Mouse (Mus musculus): ENCODE results near the gene Mtus2.

Mtus2 gene

DNA sequence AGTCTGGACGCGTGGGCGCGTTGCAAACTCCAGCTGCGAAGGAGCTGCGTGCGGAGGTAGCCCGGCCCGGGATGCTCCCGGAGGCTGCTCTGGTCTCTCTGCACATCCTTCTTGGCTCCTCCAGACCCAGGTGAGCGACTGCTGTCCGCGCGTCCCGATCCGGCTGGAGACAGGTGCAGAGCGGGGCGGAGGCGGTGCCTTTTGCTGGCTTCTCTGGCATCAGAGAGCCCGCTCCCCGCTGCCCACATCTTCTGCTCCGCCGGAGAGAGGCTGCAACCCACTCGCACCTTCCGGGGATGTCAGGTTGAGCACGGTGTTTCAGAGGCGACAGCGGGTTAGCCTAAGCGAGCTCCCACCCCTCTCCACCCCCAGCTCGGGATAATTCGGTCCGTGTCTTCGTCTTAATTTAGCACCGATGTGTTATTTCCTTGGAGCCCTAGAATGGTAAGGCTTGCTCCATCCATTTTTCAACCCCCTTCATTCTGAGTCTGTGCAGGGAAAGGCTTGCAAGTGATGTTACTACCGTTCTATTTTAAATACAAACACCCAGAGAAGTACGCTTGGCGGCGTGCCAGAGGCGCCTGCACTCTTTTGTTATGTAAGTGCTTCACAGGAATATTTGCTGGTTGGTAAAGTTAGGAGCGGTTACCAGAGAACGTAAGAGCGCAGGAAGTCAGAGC is 612 bp downstream of the Mtus2 start:
- no peak for DNase-seq (ENCODE audit: low read depth, low spot score)

DNA sequence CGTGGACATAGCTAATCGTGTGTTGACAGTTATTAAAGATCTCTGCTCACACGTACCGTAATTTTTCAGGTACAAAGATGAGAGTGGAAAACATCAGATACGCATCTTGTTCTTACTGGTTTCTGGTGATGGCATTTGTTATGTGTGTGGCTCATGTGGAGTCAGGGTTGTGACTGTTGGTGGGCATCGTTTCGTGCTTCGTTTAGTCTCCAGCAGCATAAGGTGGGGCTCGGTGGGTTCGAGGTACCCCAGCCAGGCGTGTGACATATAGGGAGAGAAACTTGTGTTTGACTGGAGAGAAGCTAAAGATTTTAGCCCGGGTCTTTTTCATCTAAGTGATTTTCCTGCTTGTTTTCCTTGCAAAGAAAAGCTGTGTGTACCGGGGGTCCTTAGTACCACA is 1.4 kb downstream of the Mtus2 start:
- DNase-seq (ENCODE audit: low read depth, low spot score), result no peak

- no peak for DNase-seq (ENCODE audit: low read depth, low spot score)
Measured at GRCm38 (mm10) chr5:147959088-147959487, 2.0 kb downstream of the Mtus2 start.

DNA sequence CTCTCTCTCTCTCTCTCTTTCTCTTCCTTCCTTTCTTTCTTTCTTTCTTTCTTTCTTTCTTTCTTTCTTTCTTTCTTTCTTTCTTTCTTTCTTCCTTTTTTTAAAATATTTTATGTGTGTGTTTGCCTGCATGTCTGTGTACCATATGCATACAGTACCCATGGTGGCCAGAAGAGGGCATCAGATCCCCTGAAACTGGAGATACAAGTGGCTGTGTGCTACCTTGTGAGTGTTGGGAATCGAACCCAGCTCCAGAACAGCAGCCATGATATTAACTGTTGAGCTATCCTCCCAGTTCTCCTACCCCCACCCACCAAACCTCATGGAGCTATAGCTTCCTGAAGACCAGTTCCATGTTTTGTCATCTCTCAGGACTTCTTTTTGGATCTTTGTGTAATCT is 3.7 kb downstream of the Mtus2 start:
- DNase-seq (ENCODE audit: low read depth, low spot score), result no peak

GRCm38 (mm10) chr5:147963820-147964580 is 6.9 kb downstream of the Mtus2 start:
- no peak for DNase-seq (ENCODE audit: low read depth, low spot score)

DNA sequence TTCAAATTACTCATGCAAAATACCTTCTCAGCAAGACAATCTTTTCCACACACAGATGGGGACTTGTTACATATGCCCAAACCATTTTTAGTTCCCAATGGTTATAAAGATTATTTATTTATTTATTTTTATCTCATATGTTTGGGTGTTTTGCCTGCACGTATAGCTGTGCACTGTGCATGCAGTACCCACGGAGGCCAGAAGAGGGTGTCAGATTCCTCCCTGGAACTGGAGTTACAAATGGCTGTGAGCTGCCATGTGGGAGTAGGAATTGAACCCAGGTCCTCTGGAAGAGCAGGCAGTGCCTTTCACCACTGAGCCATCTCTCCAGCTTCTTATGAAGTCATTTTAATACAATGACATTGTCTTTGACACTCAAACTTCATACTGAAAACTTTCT is 7.7 kb downstream of the Mtus2 start:
- DNase-seq (ENCODE audit: low read depth, low spot score), result no peak

DNA sequence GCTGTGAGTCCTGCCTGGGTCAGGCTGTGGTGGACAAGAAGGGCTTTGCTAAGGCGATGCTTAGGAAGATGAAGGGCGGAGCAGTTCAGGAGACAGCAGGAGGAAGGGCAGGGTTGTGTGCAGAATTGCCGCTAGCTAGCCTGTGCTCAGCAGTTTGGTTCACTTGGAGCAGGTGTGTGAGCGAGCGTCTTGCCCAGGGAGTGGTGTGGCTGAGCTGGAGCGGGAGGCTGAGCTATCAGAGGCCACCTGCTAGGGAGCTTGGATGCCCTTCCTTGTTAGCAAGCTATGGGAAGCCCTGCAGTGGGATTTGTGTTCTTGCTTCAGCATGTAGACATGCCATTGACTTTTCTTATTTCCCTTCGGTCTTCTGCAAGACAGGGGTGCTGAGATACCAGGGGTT is 9.5 kb downstream of the Mtus2 start:
- DNase-seq (ENCODE audit: low read depth, low spot score), result no peak

GRCm38 (mm10) chr5:147969566-147969965 is 12.4 kb downstream of the Mtus2 start:
- no peak for DNase-seq (ENCODE audit: low read depth, low spot score)

DNA sequence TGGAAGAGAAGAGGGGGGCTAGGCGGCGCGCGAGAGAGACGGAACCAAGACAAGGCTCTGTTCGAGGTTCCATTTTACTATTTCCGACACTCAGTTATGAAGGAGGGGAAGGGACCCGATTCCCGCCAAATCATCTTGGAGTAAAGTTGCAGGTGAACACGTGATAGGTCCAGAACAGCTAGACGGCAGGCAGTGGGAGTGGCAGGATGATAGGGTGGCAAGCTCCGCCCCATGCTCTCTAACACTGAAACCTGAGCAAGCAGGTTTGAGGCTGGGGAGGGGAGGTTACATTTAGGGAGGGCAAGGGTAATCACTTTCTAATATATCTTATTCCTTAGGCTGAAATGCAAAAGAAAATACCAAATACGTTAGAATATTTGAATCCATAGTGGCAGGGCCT is 18.9 kb downstream of the Mtus2 start:
- no peak for DNase-seq (ENCODE audit: low read depth, low spot score)

GRCm38 (mm10) chr5:147980606-147981005 is 23.5 kb downstream of the Mtus2 start:
- no peak for DNase-seq (ENCODE audit: low read depth, low spot score)

GRCm38 (mm10) chr5:147990289-147990688 is 33.2 kb downstream of the Mtus2 start:
- DNase-seq (ENCODE audit: low read depth, low spot score), result no peak

DNA sequence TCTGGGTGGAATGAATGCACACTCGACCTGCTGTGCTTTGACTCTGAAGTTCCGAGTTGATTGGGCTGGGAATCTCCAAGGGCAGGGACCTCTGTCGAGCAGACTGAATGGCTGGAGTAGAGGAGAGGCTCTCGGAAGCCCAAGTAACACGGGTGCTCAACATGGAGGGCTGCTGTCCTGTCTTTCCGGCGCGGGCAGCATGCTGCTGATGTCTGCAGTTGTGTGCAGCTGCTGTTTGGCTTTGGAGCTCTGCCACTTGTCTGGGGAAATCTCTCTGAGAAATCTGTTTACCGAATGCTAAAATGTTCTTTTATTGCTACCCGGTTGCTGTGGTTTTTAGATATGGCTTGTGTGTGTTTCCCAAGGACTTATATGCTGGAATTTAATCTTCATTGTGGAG is 33.7 kb downstream of the Mtus2 start:
- no peak for DNase-seq (ENCODE audit: low read depth, low spot score)

DNA sequence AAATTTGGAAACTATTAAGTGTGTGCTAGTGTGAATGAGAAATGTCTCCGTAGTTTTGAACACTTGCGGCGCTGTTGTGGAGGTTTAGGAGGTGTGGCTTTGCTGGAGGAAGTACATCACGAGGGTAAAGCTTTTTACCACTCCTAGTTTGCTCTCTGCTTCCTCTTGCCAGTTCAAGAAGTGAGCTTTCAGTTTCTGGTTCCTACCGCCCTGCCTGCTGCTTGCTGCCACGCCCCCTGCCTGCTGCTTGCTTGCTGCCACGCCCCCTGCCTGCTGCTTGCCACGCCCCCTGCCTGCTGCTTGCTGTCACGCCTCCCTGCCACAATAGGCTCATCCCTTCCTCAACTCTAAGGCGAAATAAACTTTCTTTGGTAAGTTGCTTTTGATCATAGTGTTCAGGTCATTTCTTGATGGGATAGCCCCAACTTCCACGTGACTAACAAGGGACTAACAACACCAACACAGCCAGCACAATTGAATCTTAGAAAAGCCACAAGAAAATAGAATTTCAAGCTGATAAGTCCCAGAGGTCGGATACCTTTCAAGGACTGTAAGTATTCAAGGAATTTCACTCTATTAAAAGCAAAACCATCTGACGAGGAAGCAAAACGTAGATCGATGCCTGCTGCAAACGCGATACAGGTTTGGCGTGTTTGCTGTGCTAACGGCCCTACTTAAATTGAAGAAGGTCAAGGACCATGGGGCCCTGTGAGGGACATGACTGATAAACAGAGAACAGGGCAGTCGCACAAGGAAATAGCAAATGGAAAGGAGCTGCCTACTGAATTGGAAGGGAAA is 35.7 kb downstream of the Mtus2 start:
- DNase-seq (ENCODE audit: low read depth, low spot score), result peak; percentile 57

DNA sequence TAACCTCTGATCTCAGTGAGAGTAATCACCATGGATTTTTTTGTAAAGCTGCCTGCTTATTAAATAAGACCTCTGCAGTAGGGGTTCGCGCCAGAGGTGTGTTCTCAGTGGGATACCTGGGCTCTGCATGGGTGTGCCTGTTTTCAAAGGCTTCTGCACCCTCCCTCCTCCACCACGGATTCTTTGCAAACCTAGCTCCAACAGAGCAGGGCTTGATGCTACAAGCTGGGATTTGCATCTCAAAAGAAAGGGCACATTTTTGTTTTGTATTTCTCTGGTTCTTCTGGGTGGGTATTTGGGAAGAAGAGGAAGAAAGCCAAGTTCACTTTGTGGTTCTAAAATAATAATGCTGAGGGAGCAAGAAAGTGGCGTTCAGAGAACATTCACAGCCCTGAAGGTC is 48.1 kb downstream of the Mtus2 start:
- no peak for DNase-seq (ENCODE audit: low read depth, low spot score)

DNA sequence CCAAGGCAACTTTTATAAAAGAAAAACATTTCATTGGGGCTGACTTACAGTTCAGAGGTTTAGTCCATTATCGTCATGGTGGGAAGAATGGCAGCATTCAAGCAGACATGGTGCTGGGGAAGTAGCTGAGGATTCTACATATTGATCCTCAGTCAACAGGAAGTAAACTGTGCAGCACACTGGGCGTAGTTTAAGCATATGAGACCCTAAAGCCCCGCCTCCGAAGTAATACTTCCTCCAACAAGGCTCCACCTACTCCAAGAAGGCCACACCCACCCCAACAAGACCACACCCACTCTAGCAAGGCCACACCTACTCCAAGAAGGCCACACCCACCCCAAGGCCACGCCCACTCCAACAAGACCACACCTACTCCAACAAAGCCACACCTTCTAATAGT is 55.0 kb downstream of the Mtus2 start:
- DNase-seq (ENCODE audit: low read depth, low spot score), result no peak

DNA sequence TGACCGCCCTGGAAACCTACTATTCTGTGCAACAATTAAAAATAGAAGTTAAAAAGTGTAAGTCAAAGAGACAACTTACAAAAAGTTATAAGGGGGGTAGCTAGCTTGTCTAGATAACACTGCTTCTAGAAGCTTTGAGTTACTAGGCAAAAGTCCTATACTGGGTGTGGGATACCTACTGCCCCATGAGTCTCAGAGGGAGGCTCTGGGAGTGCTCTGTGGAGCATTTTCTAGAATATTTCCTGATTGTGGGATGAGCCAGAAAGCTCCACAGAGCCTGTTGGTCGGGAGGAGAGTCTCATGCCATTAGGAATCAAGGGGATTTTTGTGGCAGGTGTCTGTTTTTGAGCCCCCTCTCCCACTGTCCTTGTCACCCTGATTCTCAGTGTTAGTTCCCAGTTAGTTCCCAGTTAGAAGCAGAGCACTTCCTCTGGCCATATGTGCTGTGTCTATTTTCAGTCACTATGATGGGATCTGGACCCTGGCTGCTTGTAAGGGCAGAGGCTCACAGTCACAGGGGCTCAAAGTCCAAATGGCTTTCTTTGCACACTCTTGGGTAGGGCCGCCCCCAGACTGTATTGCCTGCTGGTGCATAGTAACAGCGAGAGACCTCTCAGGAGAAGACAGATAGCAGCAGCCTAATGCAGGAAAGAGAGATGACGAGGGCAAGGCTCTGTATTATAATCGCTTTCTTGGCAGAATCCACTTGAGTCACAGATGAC is 57.2 kb downstream of the Mtus2 start:
- no peak for DNase-seq (ENCODE audit: low read depth, low spot score)

- DNase-seq (ENCODE audit: low read depth, low spot score), result no peak
Measured at GRCm38 (mm10) chr5:148015383-148015782, 58.3 kb downstream of the Mtus2 start.

DNA sequence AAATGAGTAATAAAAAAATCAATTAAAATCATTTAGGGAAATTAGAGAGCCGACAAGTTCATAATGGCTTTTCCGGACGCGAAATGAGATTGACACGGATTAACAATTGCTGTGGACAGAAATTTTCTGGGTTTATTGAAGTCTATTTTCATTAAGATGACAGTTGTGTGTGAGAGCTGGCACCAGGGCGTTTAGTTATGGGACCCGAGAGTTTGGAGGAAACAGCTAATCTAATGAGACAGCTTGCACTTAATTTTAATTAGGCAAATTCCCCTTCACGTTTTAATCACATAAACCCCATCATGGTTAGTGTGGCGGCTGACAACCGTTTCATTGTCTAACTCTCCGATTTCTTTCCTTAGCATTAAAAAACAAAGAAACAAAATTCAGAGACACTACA is 60.3 kb downstream of the Mtus2 start:
- DNase-seq (ENCODE audit: low read depth, low spot score), result no peak

- DNase-seq (ENCODE audit: low read depth, low spot score), result no peak
Measured at GRCm38 (mm10) chr5:148022784-148023183, 65.7 kb downstream of the Mtus2 start.

GRCm38 (mm10) chr5:148026401-148027349 is 69.6 kb downstream of the Mtus2 start:
- no peak for DNase-seq (ENCODE audit: low read depth, low spot score)

GRCm38 (mm10) chr5:148027985-148028384 is 70.9 kb downstream of the Mtus2 start:
- no peak for DNase-seq (ENCODE audit: low read depth, low spot score)

Measured in skeletal muscle tissue, adult 2 months (tissue).